Mouse (Mus musculus): ENCODE data around the gene Ldhal6b.
"Not testable (repeated sequence)": the region's sequence is repeated elsewhere in the genome, so short reads cannot be mapped to it uniquely, and the experiment has no call there.

Gene Ldhal6b

GRCm38 (mm10) chr17:5418545-5418944 lies at the start of gene Ldhal6b:
Gene Ldhal6b, minus strand, starts transcription at chr17:5418767.
- DNase-seq (ENCODE audit: extremely low spot score, low read depth, low spot score), result no peak

GRCm38 (mm10) chr17:5467177-5467576 lies 48.6 kb upstream of the Ldhal6b start:
- DNase-seq (ENCODE audit: extremely low spot score, low read depth, low spot score), result no peak

GRCm38 (mm10) chr17:5466736-5467135 lies 48.2 kb upstream of the Ldhal6b start:
- no peak for DNase-seq (ENCODE audit: extremely low spot score, low read depth, low spot score)

GRCm38 (mm10) chr17:5463912-5464311 lies 45.3 kb upstream of the Ldhal6b start:
- DNase-seq (ENCODE audit: extremely low spot score, low read depth, low spot score), result no peak

GRCm38 (mm10) chr17:5453657-5454056 lies 35.1 kb upstream of the Ldhal6b start:
- no peak for DNase-seq (ENCODE audit: extremely low spot score, low read depth, low spot score)

- DNase-seq (ENCODE audit: extremely low spot score, low read depth, low spot score), result no peak
These were observed 25.2 kb upstream of the Ldhal6b start for GRCm38 (mm10) chr17:5443751-5444150.

- DNase-seq (ENCODE audit: extremely low spot score, low read depth, low spot score), result no peak
These were observed 24.7 kb upstream of the Ldhal6b start for GRCm38 (mm10) chr17:5443260-5443659.

GRCm38 (mm10) chr17:5442403-5442802 lies 23.8 kb upstream of the Ldhal6b start:
- not testable (repeated sequence) for DNase-seq (ENCODE audit: extremely low spot score, low read depth, low spot score)

GRCm38 (mm10) chr17:5440159-5440971 lies 21.8 kb upstream of the Ldhal6b start, which contains the start of gene Tmem242:
Gene Tmem242, minus strand, starts transcription at chr17:5440259.
- DNase-seq (ENCODE audit: extremely low spot score, low read depth, low spot score), result peak; percentile 96

- no peak for DNase-seq (ENCODE audit: extremely low spot score, low read depth, low spot score)
These were observed 21.2 kb upstream of the Ldhal6b start for GRCm38 (mm10) chr17:5439831-5440158.

- no peak for DNase-seq (ENCODE audit: extremely low spot score, low read depth, low spot score)
These were observed 11.2 kb upstream of the Ldhal6b start for GRCm38 (mm10) chr17:5429772-5430133.

GRCm38 (mm10) chr17:5429090-5429771 lies 10.7 kb upstream of the Ldhal6b start:
- peak; percentile 86 for DNase-seq (ENCODE audit: extremely low spot score, low read depth, low spot score)

GRCm38 (mm10) chr17:5425204-5425603 lies 6.6 kb upstream of the Ldhal6b start:
- no peak for DNase-seq (ENCODE audit: extremely low spot score, low read depth, low spot score)

- DNase-seq (ENCODE audit: extremely low spot score, low read depth, low spot score), result no peak
These were observed 5.6 kb upstream of the Ldhal6b start for GRCm38 (mm10) chr17:5424156-5424555.

GRCm38 (mm10) chr17:5421835-5422234 lies 3.3 kb upstream of the Ldhal6b start:
- no peak for DNase-seq (ENCODE audit: extremely low spot score, low read depth, low spot score)

GRCm38 (mm10) chr17:5419771-5420518 lies 1.4 kb upstream of the Ldhal6b start:
- DNase-seq (ENCODE audit: extremely low spot score, low read depth, low spot score), result no peak

- no peak for DNase-seq (ENCODE audit: extremely low spot score, low read depth, low spot score)
These were observed 489 bp upstream of the Ldhal6b start for GRCm38 (mm10) chr17:5419056-5419455.

GRCm38 (mm10) chr17:5416518-5416917 lies 2.0 kb downstream of the Ldhal6b start:
- DNase-seq (ENCODE audit: extremely low spot score, low read depth, low spot score), result no peak

GRCm38 (mm10) chr17:5414041-5414440 lies 4.5 kb downstream of the Ldhal6b start:
- DNase-seq (ENCODE audit: extremely low spot score, low read depth, low spot score), result no peak

- DNase-seq (ENCODE audit: extremely low spot score, low read depth, low spot score), result no peak
These were observed 5.2 kb downstream of the Ldhal6b start for GRCm38 (mm10) chr17:5413350-5413749.

GRCm38 (mm10) chr17:5412740-5413139 lies 5.8 kb downstream of the Ldhal6b start:
- no peak for DNase-seq (ENCODE audit: extremely low spot score, low read depth, low spot score)

- no peak for DNase-seq (ENCODE audit: extremely low spot score, low read depth, low spot score)
These were observed 6.3 kb downstream of the Ldhal6b start for GRCm38 (mm10) chr17:5412301-5412700.

Measured in hindlimb bud, embryonic 11.5 days (tissue).